Mouse (Mus musculus) hindbrain, embryonic 16.5 days (tissue): ENCODE data around the gene Cenpb. TPM values are rescaled to one million over a fixed set of nuclear protein-coding genes. Genes with fewer than 3 reads are reported as not detected.

Experiments used
- ATAC-seq: fragments of 200-750 bp; cut with Nextera tagmentation; 2 replicates; pipeline ENCODE4 v1.8.0; 2017; ENCODE audit warnings: moderate TSS enrichment, moderate library complexity
- H3K27ac ChIP-seq: fragments of 300-500 bp; sonication (generic); 2 replicates; pipeline ENCODE4 v1.5.1; 2014; ENCODE audit warnings: low read depth, mild to moderate bottlenecking, control low read depth, low read length, moderate library complexity
- H3K27me3 ChIP-seq: fragments of 300-500 bp; sonication (generic); replicated peaks from 2 replicates; pipeline ENCODE4 v1.6.1; 2014; ENCODE audit warnings: low read length; ENCODE audit not compliant: control insufficient read depth, insufficient read depth
- H3K36me3 ChIP-seq: fragments of 300-500 bp; sonication (generic); 2 replicates; pipeline ENCODE4 v1.6.1; 2014; ENCODE audit warnings: mild to moderate bottlenecking, low read length, moderate library complexity, mixed read lengths; ENCODE audit not compliant: control insufficient read depth, insufficient read depth
- H3K4me1 ChIP-seq: fragments of 300-500 bp; sonication (generic); 2 replicates; pipeline ENCODE4 v1.6.1; 2014; ENCODE audit warnings: low read depth, low read length; ENCODE audit not compliant: control insufficient read depth, insufficient read depth
- H3K4me2 ChIP-seq: fragments of 300-500 bp; sonication (generic); 2 replicates; pipeline ENCODE4 v1.6.1; 2014; ENCODE audit warnings: mild to moderate bottlenecking, low read length, control low read depth, moderate library complexity
- H3K4me3 ChIP-seq: fragments of 300-500 bp; sonication (generic); 2 replicates; pipeline ENCODE4 v1.5.1; 2014; ENCODE audit warnings: mild to moderate bottlenecking, low read length, control low read depth, moderate library complexity
- H3K9ac ChIP-seq: fragments of 300-500 bp; sonication (generic); 2 replicates; pipeline ENCODE4 v1.6.1; 2014; ENCODE audit warnings: low read depth, mild to moderate bottlenecking, control low read depth, low read length, moderate library complexity
- H3K9me3 ChIP-seq: fragments of 300-500 bp; sonication (generic); 2 replicates; pipeline ENCODE4 v1.6.1; 2014; ENCODE audit warnings: mild to moderate bottlenecking, low read length, moderate library complexity; ENCODE audit not compliant: control insufficient read depth
- WGBS: fragments of 180-500 bp; shearing (Covaris S2); extraction: QIAGEN DNeasy Blood & Tissue Kit; methylation state at CpG from one replicate; pipeline ENCODE4 v1.1.7; 2014; 5-methylcytosine and 5-hydroxymethylcytosine counted together
- polyA plus RNA-seq: library from polyadenylated mRNA; unstranded; fragments of >200 nt; fragmentation: Nextera tagmentation; extraction: Ambion mirVana; gene quantifications from 2 replicates; pipeline ENCODE4 v1.2.1, GENCODE M21; 2015

Gene Cenpb
- polyA plus RNA-seq, 1 experiment from 2014 or later: 11.1 TPM

DNA sequence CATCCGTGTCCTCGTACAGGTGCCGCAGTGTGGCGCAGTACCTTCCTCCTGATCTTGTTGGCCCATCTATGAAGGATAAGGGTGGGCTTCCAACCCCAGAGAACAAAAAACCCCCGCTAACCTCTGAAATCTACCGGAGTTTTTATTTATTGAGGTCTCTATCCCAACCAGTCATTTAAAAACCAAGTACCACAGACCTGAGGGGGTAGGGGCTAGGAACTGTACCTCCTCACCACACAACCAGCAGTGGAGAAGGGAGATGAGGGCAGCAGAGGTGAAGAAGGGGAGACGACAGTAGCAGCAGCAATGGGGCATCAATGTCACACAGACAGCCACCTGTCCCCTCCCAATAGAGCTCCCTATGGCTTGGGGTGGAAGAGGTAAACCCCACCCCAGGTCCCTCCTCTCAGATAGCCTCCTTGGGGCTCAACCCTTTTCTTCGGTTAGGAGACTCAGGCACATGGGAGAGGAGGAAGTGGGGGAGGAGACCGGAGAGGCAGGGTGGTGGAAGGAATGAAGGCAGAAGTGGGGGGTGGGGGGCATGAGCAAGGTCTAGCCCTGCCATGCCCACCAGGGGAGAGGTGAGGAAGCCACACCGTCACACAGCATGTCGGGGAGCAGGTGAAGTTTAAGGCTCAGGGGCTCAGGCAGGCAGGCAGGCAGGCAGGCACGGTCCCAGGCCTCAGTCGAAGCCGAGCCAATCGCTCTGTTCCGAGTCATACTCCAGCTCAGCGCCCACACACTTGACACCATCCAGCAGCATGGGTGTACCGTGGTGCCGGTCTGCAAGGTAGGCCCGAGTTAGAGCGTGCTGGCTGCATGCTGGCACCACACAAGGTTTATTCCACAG is 33.4 kb downstream of the Cenpb start:
- no peak overlapping the region for H3K27ac ChIP-seq
- WGBS: 91% methylated on average over 21 of the region's 21 CpGs

DNA sequence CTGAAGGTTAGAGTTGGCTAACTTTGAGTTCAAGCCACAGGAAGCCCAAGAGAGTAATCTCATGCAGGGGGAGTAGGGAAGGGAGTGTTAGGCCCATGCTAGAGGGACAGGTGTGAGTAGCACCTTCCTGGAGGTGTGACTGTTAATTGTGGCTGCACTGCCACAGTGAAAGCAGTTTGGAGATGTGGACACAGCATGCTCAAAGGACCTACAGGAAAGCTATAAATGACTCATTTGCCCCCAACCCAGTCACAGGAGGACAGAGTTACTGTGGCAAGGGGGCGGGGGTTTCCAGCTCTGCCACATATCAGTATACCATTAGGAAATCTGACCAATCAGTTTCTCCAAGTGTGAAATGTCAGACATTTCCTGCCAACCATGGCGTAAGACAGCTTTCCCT is 34.3 kb downstream of the Cenpb start:
- no peaks in the 10 kb centered on the region for H3K9me3 ChIP-seq
- no peaks in the 10 kb centered on the region for H3K27me3 ChIP-seq
- H3K36me3 ChIP-seq: peaks cover 37% of the 10 kb centered on the region
- no peaks in the 10 kb centered on the region for H3K4me1 ChIP-seq
- no peak overlapping the region for H3K4me3 ChIP-seq
- no peak overlapping the region for H3K9ac ChIP-seq
- no peak overlapping the region for H3K4me2 ChIP-seq
- WGBS: 88% methylated on average over 2 of the region's 2 CpGs
- no peak overlapping the region for H3K27ac ChIP-seq
- no peak for ATAC-seq

More for the DNA sequence above, 33.4 kb downstream of the Cenpb start:
- H3K36me3 ChIP-seq: peaks cover 39% of the 10 kb centered on the region
- H3K4me2 ChIP-seq: no peak overlapping the region
- no peaks in the 10 kb centered on the region for H3K4me1 ChIP-seq
- no peaks in the 10 kb centered on the region for H3K27me3 ChIP-seq
- no peak overlapping the region for H3K4me3 ChIP-seq
- no peak overlapping the region for H3K9ac ChIP-seq
- no peaks in the 10 kb centered on the region for H3K9me3 ChIP-seq
- ATAC-seq: no peak

DNA sequence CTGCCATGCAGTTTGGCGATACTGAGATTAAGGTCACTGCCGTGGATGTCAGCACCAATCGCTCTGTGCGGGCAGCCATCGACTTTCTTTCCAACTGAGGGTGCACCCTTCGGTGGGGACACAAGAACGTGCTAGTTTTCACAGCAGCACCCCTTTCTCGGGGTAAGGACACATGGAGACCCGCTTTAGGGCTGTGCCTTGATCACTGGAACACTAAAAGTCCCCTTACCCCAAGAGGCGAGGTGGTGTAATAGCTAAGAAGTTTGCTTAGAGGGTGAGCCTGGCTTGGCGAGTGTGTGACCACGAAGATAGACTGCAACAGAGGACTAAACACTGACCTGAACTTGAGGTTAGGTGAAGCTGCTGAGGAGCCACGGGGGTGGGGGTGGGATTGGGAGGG is 34.7 kb downstream of the Cenpb start:
- Histone ChIP-seq H3K27ac (no peak overlapping the region), H3K9ac (no peak overlapping the region), H3K4me2 (no peak overlapping the region), H3K4me1 (no peaks in the 10 kb centered on the region), H3K36me3 (peaks cover 37% of the 10 kb centered on the region), H3K27me3 (no peaks in the 10 kb centered on the region), H3K4me3 (no peak overlapping the region), H3K9me3 (no peaks in the 10 kb centered on the region)
- 68% methylated on average over 13 of the region's 13 CpGs for WGBS
- no peak for ATAC-seq

DNA sequence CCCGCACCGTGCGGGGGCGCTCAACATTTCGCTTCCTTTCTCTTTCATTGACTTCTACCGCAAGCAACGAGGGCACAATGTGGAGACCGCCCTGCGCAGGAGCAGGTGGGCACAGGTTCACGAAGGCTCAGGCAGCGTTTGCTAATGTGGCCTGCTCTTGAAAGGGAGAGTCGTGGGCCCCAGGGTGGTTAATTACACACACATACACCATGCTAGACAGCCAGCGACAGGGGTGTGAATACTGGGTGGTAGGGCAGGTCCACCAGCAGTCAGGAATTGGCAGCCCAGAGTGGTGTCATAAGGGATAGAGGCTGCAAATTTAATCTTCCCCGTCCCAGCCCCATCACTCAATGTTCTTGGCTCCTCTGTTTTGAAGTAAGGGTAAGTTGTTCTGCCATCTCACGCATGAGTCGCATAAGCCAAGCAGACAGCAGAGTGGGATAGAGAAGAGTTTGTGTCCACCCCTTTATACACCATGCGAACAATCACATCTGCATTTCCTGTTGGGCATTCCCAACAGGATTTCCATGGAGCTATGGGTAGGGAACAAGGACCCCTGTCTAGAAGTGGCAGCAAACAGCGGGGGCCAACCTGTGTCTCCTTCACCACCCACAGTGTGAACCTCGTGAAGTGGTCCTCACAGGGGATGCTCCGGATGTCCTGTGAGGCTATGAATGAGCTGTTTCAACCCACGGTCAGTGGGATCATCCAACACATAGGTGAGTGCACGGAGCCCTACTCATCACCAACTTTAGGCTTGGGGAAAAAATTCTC is 36.7 kb downstream of the Cenpb start:
- Histone ChIP-seq H3K27ac (no peak overlapping the region), H3K36me3 (peaks cover 27% of the 10 kb centered on the region), H3K9me3 (no peaks in the 10 kb centered on the region), H3K4me2 (no peak overlapping the region; the same call in 1 of the 2 replicates), H3K4me3 (no peak overlapping the region), H3K9ac (no peak overlapping the region), H3K27me3 (no peaks in the 10 kb centered on the region), H3K4me1 (no peaks in the 10 kb centered on the region)
- ATAC-seq: no peak
- WGBS: 68% methylated on average over 22 of the region's 22 CpGs

DNA sequence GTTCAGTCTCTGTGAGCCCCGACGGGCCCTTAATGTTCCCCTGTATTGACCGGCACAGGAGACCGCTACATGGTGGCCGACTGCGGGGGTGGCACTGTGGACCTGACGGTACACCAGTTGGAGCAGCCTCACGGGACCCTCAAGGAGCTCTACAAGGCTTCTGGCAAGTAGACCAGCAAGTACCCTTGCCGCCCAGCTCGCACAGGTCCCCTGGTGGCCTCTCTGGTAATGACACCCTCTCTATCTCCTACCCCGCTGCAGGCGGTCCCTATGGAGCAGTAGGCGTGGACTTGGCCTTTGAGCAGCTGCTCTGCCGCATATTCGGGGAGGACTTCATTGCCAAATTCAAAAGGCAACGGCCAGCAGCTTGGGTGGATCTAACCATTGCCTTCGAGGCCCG is 37.3 kb downstream of the Cenpb start:
- no peaks in the 10 kb centered on the region for H3K27me3 ChIP-seq
- H3K9me3 ChIP-seq: no peaks in the 10 kb centered on the region
- H3K4me1 ChIP-seq: no peaks in the 10 kb centered on the region
- no peak for ATAC-seq
- 27% methylated on average over 18 of the region's 18 CpGs for WGBS
- no peak overlapping the region for H3K27ac ChIP-seq
- no peak overlapping the region for H3K9ac ChIP-seq
- no peak overlapping the region for H3K4me3 ChIP-seq
- peaks cover 21% of the 10 kb centered on the region for H3K36me3 ChIP-seq
- H3K4me2 ChIP-seq: no peak overlapping the region; the same call in 1 of the 2 replicates

DNA sequence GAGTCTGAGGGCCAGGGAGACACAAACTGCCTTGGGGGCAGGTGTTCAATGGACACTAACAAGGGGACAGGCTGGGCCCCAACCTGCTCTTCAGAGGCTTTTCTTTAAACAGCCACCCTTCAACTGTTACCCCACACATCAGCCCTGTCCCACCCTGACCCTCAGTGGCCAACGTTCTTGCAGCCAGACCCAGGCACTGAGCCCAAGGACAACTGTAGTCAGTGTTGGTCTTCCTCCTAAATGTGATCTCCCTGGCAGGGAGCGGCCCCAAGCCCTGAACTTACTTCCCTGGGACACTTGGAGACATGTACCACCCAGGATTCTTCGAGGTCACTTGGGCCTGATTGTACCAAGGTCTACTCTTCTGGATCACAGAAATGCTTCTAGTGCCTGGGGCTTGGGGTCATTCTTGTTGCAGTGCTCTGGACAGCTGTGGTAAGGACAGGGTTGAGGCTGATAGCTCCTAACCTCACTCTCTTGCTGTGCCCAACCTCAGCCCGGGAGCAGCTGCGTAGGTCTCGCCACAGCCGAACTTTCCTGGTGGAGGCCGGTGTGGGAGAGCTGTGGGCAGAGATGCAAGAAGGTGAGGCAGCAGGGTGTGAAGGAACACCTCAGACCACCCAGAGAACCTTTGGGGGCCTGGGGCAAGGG is 38.4 kb downstream of the Cenpb start:
- ATAC-seq: no peak
- H3K27me3 ChIP-seq: no peaks in the 10 kb centered on the region
- no peaks in the 10 kb centered on the region for H3K4me1 ChIP-seq
- no peak overlapping the region; the same call in 1 of the 2 replicates for H3K9ac ChIP-seq
- H3K4me2 ChIP-seq: no peak overlapping the region
- H3K4me3 ChIP-seq: no peak overlapping the region
- 92% methylated on average over 8 of the region's 8 CpGs for WGBS
- H3K27ac ChIP-seq: no peak overlapping the region
- no peaks in the 10 kb centered on the region for H3K9me3 ChIP-seq
- H3K36me3 ChIP-seq: peaks cover 14% of the 10 kb centered on the region

DNA sequence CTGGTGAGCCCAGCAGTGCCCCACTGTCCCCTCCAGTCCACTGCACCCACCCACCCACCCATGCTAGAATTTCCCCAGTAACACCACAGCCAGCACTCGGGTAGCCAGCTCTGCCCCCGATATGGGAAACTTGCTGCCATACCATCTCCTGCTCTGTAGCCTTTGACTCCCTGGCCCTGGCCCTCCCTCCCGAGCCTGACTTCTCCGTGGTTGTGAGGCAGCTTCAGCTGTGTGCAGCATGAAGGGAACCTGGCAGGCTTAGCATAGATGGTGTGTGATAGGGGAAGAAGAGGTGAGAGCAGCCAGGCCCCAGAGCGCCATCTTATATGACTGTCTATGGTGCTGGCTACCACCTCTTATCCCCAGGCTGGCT is 39.3 kb downstream of the Cenpb start:
- no peak overlapping the region for H3K9ac ChIP-seq
- H3K27ac ChIP-seq: no peak overlapping the region
- H3K9me3 ChIP-seq: no peaks in the 10 kb centered on the region
- no peak overlapping the region for H3K4me2 ChIP-seq
- no peaks in the 10 kb centered on the region for H3K27me3 ChIP-seq
- ATAC-seq: no peak
- no peak overlapping the region for H3K4me3 ChIP-seq
- H3K36me3 ChIP-seq: peaks cover 14% of the 10 kb centered on the region
- WGBS: 69% methylated on average over 5 of the region's 5 CpGs
- no peaks in the 10 kb centered on the region for H3K4me1 ChIP-seq

DNA sequence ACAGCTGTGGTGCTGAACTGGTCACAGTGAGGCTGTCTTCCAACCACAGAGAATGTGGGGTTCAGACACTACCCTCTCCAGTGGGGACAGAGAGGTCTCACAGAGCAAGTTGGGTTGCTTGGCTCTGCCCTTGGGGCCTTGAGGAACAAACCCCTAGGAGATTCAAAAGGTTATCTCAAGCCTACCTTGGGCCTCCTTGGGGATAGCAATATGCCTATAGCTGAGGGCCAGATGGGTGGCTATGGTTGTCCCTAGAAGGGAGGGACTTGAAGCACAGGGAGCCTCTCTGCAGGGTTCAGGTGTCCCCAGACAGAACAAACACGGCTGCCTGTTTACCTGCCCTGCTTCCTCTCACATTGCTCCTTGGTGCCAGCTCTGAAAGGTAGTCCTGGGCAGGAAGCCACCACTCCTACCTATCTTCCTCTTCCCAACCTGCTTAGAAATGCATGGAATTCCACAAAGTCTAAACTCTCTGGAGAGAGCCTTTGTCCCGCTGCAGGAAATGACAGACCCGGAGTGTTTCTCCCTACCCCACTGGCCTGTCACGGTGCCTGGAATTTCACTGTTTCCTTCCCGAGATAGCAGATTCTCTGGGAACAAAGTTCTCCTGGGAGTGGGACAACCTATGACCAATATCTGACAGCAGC is 39.9 kb downstream of the Cenpb start:
- Histone ChIP-seq H3K9me3 (no peaks in the 10 kb centered on the region), H3K4me3 (no peak overlapping the region), H3K9ac (no peak overlapping the region), H3K4me2 (no peak overlapping the region), H3K27me3 (no peaks in the 10 kb centered on the region), H3K36me3 (peaks cover 9% of the 10 kb centered on the region), H3K4me1 (no peaks in the 10 kb centered on the region), H3K27ac (no peak overlapping the region)
- ATAC-seq: no peak
- 63% methylated on average over 5 of the region's 5 CpGs for WGBS
